Mouse (Mus musculus) urinary bladder, postnatal 10 days (tissue): ENCODE data around the gene Zfand3.

Experiments
- DNase-seq: peaks from one replicate; pipeline ENCODE4 v3.0.0; 2022; ENCODE audit warnings: low spot score

Gene Zfand3

GRCm38 (mm10) chr17:30154861-30155260 is 150.3 kb downstream of the Zfand3 start:
- no peak for DNase-seq

- DNase-seq = no peak
Observed at GRCm38 (mm10) chr17:30155411-30155925, 150.9 kb downstream of the Zfand3 start.

- no peak for DNase-seq
Observed at GRCm38 (mm10) chr17:30158419-30159108, 154.0 kb downstream of the Zfand3 start.

GRCm38 (mm10) chr17:30159341-30159740 is 154.8 kb downstream of the Zfand3 start:
- DNase-seq = no peak

GRCm38 (mm10) chr17:30160823-30161432 is 156.4 kb downstream of the Zfand3 start:
- DNase-seq = no peak

- no peak for DNase-seq
Observed at GRCm38 (mm10) chr17:30162983-30163382, 158.4 kb downstream of the Zfand3 start.

GRCm38 (mm10) chr17:30163793-30164192 is 159.3 kb downstream of the Zfand3 start:
- DNase-seq = no peak

- no peak for DNase-seq
Observed at GRCm38 (mm10) chr17:30164818-30165217, 160.3 kb downstream of the Zfand3 start.

- DNase-seq = no peak
Observed at GRCm38 (mm10) chr17:30177435-30177834, 172.9 kb downstream of the Zfand3 start.

GRCm38 (mm10) chr17:30178402-30178801 is 173.9 kb downstream of the Zfand3 start:
- DNase-seq = no peak

GRCm38 (mm10) chr17:30180197-30180596 is 175.7 kb downstream of the Zfand3 start:
- DNase-seq = no peak

- no peak for DNase-seq
Observed at GRCm38 (mm10) chr17:30181554-30181953, 177.0 kb downstream of the Zfand3 start.

GRCm38 (mm10) chr17:30182063-30182462 is 177.5 kb downstream of the Zfand3 start:
- no peak for DNase-seq

GRCm38 (mm10) chr17:30183561-30183960 is 179.0 kb downstream of the Zfand3 start:
- no peak for DNase-seq

GRCm38 (mm10) chr17:30187154-30187553 is 182.6 kb downstream of the Zfand3 start:
- DNase-seq = no peak

- no peak for DNase-seq
Observed at GRCm38 (mm10) chr17:30187581-30187980, 183.0 kb downstream of the Zfand3 start.

- DNase-seq = no peak
Observed at GRCm38 (mm10) chr17:30188031-30188981, 183.8 kb downstream of the Zfand3 start.

- DNase-seq = no peak
Observed at GRCm38 (mm10) chr17:30191097-30191640, 186.6 kb downstream of the Zfand3 start.

- DNase-seq = no peak
Observed at GRCm38 (mm10) chr17:30192416-30193005, 188.0 kb downstream of the Zfand3 start.

- no peak for DNase-seq
Observed at GRCm38 (mm10) chr17:30193615-30194014, 189.1 kb downstream of the Zfand3 start.

GRCm38 (mm10) chr17:30194091-30194490 is 189.6 kb downstream of the Zfand3 start:
- DNase-seq = no peak
